Mouse (Mus musculus): ENCODE measurements around the gene Aoc2.
"Not testable (repeated sequence)": the region's sequence is repeated elsewhere in the genome, so short reads cannot be mapped to it uniquely, and the experiment has no call there.

Aoc2 gene

DNA sequence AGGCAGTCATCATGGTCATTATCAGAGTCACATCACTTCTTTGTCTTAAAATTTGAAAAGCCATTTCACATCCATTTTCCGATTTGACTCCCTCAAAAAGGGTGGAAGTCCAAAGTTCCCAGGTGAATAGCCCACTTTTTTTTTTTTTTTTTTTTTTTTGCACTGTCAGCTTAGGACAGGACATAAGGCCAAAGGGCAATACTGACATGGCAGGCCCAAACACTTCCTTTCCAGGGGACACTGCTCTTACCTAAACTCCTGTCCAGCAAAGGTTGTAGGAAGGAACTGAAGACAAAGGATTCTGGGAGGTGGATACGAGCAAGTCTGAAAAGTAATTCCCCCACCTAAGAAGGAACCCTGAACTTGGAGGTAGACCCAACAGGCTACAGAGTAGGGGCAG is 31.1 kb downstream of the Aoc2 start:
- DNase-seq (ENCODE audit: low read depth, low spot score) = no peak

DNA sequence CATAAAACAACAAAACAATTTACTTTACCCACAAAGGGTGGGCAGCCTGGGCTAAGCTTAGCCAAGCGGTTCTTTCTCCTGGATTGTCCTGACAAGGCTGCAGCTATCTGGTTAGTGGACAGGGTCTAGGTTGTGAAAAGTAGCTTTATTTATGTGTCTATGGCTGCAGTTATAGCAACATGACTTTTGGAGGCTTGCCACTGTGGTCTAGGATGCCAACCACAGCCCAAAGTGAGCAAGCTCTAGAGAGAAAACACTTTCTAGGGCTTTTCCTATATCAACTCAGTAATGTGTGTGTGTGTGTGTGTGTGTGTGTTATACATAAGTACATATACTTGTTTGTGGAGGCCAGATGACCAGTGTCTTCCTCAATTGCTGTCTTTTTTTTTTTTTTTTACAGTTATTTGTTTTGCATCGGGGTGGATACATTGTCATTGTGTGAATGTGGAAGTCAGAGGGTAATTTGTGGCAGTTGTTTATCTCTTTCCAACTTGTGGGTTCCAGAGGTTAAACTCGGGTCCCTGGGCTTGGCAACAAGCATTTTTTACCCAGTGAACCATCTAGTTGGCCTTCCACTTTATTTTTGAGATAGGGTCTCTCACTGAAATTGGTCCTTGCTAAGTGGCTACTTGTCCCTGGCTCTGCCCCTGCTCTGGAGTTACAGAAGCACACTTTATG is 32.8 kb downstream of the Aoc2 start:
- DNase-seq (ENCODE audit: low read depth, low spot score) = no peak

DNA sequence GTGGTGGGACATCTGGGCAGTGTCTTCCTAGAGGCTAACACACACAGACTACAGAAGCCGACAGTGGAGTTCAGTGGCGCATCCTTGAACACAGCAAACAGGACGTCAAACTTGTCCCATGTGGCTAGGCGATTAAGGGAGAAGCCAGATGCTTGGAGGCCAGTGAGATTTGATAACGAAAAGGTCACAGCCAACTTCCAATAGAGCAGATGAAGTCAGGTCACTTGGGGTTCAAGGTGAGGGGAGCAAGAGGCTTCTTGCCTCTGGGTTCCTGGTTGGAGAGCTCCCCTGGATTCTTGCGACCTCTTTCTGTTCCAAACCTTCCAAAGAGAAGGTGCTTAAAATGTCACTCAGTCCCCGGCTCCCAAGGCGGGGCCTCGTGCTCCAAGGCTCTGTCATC is 34.9 kb downstream of the Aoc2 start:
- no peak for DNase-seq (ENCODE audit: low read depth, low spot score)

DNA sequence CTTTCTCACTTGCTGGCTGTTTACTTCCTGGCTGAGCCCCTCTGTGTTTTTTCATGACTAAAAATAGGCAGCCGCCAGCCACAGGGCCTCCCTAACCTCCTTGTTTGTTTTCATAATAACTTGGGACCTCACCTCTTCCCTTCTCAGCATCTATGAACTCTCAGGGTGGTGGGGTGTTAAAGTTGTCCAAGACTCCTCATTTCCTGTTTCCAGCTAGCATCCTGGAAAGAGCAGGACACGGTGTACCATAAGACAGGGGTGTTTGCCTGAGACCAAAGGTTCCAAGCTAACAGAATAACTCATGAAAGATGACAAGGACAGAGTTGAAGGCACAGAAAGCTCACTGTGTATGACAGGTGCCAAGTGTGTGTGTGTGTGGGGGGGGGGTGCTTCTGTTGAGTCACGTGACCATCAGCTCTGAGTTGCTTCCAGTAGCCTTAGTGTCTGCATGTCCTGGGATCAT is 35.8 kb downstream of the Aoc2 start:
- DNase-seq (ENCODE audit: low read depth, low spot score) = no peak

DNA sequence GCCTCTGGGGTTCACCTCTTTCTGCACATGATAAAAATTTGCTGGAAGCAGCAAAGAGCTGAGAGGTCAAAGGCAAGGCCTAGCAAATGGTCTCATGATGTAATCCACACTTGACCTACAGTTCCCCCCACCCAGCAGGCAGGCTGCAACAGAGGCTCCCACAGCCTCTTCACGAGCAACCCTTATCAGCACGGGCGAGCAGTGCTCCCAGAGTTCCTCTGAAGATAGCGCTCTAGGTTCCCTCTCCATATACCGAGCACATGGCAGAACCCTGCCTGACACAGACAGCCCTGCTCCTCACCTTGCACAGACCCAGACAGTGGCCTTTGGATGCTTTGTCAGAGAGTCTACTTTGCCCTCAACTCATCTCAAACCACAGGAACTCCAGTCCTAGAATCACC is 39.7 kb downstream of the Aoc2 start:
- DNase-seq (ENCODE audit: low read depth, low spot score) = no peak

DNA sequence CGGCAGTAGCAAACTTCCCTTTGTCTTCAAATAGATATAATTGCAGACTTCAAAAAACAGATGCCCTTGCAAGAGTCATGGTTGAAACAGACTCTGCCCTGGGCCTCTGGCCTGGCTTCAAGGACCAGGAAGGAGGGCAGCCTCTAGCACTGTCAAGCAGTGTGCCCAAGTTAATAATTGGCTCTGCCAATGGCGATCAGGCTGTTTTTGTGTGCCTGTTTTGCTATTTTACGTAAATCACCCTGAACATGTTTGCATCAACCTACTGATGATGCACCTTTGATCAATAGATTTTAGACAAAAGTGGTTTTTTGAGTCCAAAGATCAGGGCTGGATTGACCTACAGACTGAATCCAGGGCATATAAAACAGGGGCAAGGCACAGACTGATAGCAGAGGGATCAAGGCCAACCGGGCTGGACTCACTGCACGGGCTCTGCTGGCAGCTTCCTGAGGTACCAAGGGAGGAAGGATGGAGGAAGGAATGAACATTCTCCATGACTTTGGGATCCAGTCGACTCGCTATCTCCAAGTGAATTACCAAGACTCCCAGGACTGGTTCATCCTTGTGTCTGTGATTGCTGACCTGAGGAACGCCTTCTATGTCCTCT is 42.6 kb downstream of the Aoc2 start, which contains the start of gene G6pc:
G6pc (plus strand) TSS at position 236 of the 610 bp plus-strand sequence.
- DNase-seq (ENCODE audit: low read depth, low spot score) = no peak

DNA sequence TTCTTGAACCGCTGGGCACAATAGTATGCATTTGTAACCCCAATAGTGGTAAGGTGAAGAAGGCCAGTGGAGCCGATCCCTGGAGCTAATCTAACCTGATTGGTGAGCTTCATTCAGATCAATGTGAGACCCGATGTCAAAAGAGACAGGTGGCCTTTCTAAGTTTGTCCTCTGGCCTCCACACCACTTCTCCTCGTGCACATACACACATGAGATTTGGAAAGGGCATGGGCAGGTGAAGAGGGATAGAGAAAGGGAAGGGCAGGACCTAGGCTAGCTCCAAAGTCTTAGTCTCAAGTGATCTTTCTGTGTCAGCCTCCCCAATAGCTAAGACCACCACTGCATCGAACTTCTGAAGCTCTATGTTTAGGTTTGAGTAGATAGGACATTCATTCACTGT is 45.3 kb downstream of the Aoc2 start:
- DNase-seq (ENCODE audit: low read depth, low spot score) = no peak

DNA sequence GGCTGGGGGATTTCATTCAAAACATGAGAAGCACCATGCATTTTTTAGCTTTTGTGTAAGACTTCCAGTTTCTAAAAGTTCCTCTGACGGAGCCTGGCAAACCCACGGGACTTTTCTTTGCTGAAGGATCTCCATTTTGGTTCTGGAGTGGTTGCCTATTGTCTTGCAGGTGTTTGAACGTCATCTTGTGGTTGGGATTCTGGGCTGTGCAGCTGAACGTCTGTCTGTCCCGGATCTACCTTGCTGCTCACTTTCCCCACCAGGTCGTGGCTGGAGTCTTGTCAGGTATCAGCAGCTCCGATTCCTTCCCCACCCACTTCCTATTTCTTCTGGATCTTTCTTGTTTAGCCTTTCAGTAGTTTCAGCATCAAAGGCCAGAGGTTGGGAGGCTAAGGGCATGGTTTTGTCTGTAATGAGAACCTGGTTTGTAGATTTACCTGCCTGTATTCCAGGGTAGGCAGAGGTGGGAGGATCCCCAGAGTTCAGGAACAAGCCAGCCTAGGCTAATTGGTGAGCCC is 49.6 kb downstream of the Aoc2 start:
- DNase-seq (ENCODE audit: low read depth, low spot score) = no peak

DNA sequence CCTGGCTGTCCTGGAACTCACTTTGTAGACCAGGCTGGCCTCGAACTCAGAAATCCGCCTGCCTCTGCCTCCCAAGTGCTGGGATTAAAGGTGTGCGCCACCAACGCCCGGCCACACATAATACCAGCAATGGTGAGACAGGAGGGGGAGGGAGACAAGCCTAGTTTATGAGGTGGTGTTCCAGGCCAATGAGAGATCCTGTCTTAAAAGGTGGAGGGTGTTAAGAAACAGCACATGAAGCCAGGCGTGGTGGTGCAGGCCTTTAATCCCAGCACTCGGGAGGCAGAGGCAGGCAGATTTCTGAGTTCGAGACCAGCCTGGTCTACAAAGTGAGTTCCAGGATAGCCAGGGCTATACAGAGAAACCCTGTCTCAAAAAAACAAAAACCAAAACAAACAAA is 53.3 kb downstream of the Aoc2 start:
- DNase-seq (ENCODE audit: low read depth, low spot score) = not testable (repeated sequence)

DNA sequence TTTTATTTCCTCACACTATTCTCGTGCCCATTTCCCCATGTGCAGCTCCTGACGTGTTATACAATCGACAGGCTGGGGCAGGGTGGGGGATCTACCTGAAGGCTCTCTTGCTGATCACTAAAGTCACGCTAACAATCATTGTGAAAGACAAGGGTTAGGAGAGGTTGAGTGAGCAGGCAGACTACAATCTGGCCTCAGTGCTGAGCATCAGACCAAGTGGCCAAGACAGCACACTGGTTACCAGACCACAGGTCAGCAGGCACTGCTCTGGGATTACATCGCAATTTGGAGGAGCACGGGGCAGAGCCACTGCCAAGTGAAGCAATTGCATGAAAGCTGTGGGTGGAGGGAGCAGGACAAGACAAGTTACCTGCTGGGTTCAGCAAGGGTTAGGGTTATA is 54.1 kb downstream of the Aoc2 start:
- DNase-seq (ENCODE audit: low read depth, low spot score) = no peak

Data from brain, embryonic 18.5 days (tissue).